Mouse (Mus musculus) limb, embryonic 11.5 days (tissue): ENCODE results near the gene Tmcc1. TPM values are rescaled to one million over a fixed set of nuclear protein-coding genes. Genes with fewer than 3 reads are reported as not detected.

Experiments used
- ATAC-seq: fragments of 200-750 bp; cut with Nextera tagmentation; 2 replicates; pipeline ENCODE4 v1.8.0; 2017; ENCODE audit warnings: low read depth; ENCODE audit not compliant: insufficient number of reproducible peaks, low FRiP score, low TSS enrichment
- DNase-seq: peaks from one replicate; pipeline ENCODE4 v3.0.0-alpha.2; 2015; ENCODE audit warnings: low spot score
- H3K27ac ChIP-seq: fragments of 300-500 bp; sonication (generic); replicated peaks from 2 replicates; pipeline ENCODE4 v1.5.1; 2014; ENCODE audit warnings: low read depth, mild to moderate bottlenecking, low read length
- H3K27me3 ChIP-seq: fragments of 300-500 bp; sonication (generic); 2 replicates; pipeline ENCODE4 v1.6.1; 2014; ENCODE audit warnings: mild to moderate bottlenecking, low read length, mixed read lengths; ENCODE audit not compliant: control insufficient read depth, insufficient read depth
- H3K36me3 ChIP-seq: fragments of 300-500 bp; sonication (generic); 2 replicates; pipeline ENCODE4 v1.6.1; 2014; ENCODE audit warnings: mild to moderate bottlenecking, low read length, moderate library complexity, mixed read lengths; ENCODE audit not compliant: control insufficient read depth, insufficient read depth
- H3K4me1 ChIP-seq: fragments of 300-500 bp; sonication (generic); 2 replicates; pipeline ENCODE4 v1.6.1; 2014; ENCODE audit warnings: low read length, mixed read lengths; ENCODE audit not compliant: control insufficient read depth, insufficient read depth
- H3K4me2 ChIP-seq: fragments of 300-500 bp; sonication (generic); 2 replicates; pipeline ENCODE4 v1.6.1; 2014; ENCODE audit warnings: low read depth, mild to moderate bottlenecking, moderate library complexity; ENCODE audit not compliant: severe bottlenecking
- H3K4me3 ChIP-seq: fragments of 300-500 bp; sonication (generic); 2 replicates; pipeline ENCODE4 v1.5.1; 2014; ENCODE audit warnings: low read depth, low read length
- H3K9ac ChIP-seq: fragments of 300-500 bp; sonication (generic); 2 replicates; pipeline ENCODE4 v1.6.1; 2014; ENCODE audit warnings: mild to moderate bottlenecking, low read length
- H3K9me3 ChIP-seq: fragments of 300-500 bp; sonication (generic); 2 replicates; pipeline ENCODE4 v1.6.1; 2016; ENCODE audit warnings: low read length; ENCODE audit not compliant: control insufficient read depth
- WGBS: fragments of 180-500 bp; shearing (Covaris S2); extraction: QIAGEN DNeasy Blood & Tissue Kit; methylation state at CpG from one replicate; pipeline ENCODE4 v1.1.7; 2014; 5-methylcytosine and 5-hydroxymethylcytosine counted together
- polyA plus RNA-seq: library from polyadenylated mRNA; unstranded; fragments of >200 nt; fragmentation: Nextera tagmentation; extraction: Ambion mirVana; gene quantifications from 2 replicates; pipeline ENCODE4 v1.2.1, GENCODE M21; 2014

The Tmcc1 gene
- polyA plus RNA-seq, 1 experiment from 2014 or later = 13.4 TPM

DNA sequence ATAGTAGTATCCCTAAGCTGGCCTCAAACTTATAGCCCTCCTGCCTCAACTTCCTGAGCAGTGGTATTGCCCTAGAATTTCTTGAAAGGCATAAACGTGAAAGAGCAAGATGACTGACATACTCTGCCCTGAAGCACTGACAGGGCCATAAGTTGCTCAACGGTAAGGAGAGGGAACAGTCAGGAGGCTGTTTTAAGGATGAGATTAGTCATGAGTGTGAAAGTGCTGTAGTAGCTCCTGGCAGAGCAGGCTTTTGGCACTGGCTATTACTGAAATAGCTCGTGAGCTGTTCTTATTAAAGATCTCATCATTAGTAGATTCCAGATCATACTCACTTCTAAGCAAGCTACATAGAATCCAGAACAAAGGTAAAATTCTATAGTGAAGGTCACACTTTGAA lies 145.9 kb downstream of the Tmcc1 start:
- H3K36me3 ChIP-seq = peaks cover 3% of the 10 kb centered on the region; the same call in 1 of the 2 replicates
- 82% methylated on average over 3 of the region's 3 CpGs for WGBS
- H3K9ac ChIP-seq = no peak overlapping the region
- no peaks in the 10 kb centered on the region for H3K4me1 ChIP-seq
- no peaks in the 10 kb centered on the region for H3K27me3 ChIP-seq
- H3K4me3 ChIP-seq = no peak overlapping the region
- H3K4me2 ChIP-seq = no peak overlapping the region
- no peak for DNase-seq
- no peak overlapping the region for H3K27ac ChIP-seq
- peaks cover 4% of the 10 kb centered on the region for H3K9me3 ChIP-seq
- ATAC-seq = no peak

DNA sequence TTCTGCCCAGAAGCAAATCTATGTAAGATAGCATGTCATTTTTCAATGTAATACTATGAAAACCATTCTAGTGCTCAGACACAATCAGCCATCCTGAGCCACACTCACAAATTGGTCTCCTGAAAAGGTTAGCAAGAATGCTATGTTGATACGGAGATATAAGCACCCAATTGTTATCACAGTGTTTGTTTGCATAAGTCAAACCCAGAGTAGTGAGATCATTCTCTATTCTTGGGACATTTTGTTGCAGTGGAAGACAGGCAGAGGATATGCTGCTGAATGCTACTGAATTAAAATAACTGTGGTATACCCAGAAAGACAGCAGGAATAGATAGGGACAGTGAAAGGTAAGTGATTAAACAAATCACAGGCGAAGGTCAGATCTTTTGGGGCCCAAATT lies 149.2 kb downstream of the Tmcc1 start:
- no peak for DNase-seq
- Histone ChIP-seq H3K4me1 (no peaks in the 10 kb centered on the region), H3K9me3 (peaks cover 4% of the 10 kb centered on the region), H3K36me3 (peaks cover 3% of the 10 kb centered on the region; the same call in 1 of the 2 replicates), H3K9ac (no peak overlapping the region), H3K4me2 (no peak overlapping the region), H3K27ac (no peak overlapping the region), H3K27me3 (no peaks in the 10 kb centered on the region), H3K4me3 (no peak overlapping the region)
- WGBS = 90% methylated on average over 2 of the region's 2 CpGs
- ATAC-seq = no peak

DNA sequence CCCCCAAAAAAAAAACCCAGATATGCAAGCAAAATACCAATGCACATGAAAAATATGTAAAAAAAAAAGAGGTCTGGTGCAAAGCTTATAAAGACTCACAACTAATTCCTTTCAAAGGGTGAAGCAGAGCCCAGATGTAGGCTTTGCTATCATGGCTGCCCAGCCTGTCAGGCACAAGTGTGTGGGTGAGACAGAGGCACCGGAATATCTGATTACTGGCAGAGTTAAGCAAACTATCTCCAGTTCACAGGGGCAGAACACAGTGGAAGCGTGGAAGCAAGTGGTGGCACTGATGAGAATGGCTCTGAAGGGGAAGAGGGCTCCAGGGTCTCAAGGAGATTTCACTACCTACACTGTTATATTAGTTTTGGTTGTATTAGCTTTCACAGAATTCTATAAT lies 155.1 kb downstream of the Tmcc1 start:
- Histone ChIP-seq H3K4me2 (no peak overlapping the region), H3K9me3 (peaks cover 4% of the 10 kb centered on the region), H3K4me3 (no peak overlapping the region), H3K27me3 (no peaks in the 10 kb centered on the region), H3K4me1 (no peaks in the 10 kb centered on the region), H3K9ac (no peak overlapping the region), H3K36me3 (peaks cover 3% of the 10 kb centered on the region; the same call in 1 of the 2 replicates), H3K27ac (no peak overlapping the region)
- 91% methylated on average over 2 of the region's 2 CpGs for WGBS
- no peak for DNase-seq
- ATAC-seq = no peak

DNA sequence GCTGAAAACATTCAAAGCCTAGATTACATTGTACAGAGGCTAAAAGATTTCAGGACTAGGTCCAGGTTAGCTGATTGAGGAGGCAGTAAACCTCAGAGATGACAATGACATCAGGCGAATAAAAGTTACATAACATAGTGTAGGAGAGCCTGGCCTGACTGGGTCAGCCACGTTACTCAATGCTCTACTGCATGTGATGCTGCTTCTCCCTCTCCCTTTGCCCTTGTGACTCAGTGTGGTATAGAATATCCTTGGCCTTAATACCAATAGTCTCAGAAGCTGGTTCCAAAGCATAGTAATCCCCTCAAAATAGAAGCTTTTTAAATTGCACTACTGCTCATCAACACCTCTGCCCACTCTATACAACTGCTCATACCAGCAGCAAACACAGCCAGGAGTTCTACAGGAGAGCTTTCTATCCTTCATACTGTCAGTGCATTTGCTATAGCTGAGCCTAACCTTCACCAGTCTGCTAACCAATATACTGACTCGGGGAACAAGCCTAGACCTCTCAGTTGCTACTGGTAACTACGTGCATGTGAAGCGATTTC lies 155.9 kb downstream of the Tmcc1 start:
- ATAC-seq = no peak
- no peak overlapping the region for H3K4me3 ChIP-seq
- H3K27me3 ChIP-seq = no peaks in the 10 kb centered on the region
- no peak overlapping the region for H3K27ac ChIP-seq
- no peak overlapping the region for H3K4me2 ChIP-seq
- no peaks in the 10 kb centered on the region for H3K9me3 ChIP-seq
- 92% methylated on average over 5 of the region's 5 CpGs for WGBS
- no peak overlapping the region for H3K9ac ChIP-seq
- DNase-seq = no peak
- no peaks in the 10 kb centered on the region for H3K36me3 ChIP-seq
- H3K4me1 ChIP-seq = no peaks in the 10 kb centered on the region

DNA sequence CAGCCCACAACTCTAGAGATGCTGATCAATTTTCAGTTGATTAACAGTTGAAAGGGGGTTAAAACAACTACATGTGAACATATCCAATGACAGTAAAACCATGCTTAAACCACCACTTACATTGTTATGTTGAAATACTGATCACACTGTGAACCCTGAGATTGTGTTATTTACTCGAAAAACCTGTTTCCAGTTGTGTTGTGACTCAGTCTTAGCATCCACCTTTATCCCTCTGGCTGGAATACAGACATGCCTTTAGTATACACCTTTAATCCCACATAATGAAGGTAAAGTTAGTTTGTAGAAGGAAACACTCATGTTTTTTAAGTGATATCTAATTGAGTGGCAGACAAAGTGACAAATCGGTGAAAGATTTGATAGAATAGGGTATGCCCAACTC lies 156.7 kb downstream of the Tmcc1 start:
- Histone ChIP-seq H3K27me3 (no peaks in the 10 kb centered on the region), H3K4me1 (no peaks in the 10 kb centered on the region), H3K4me2 (no peak overlapping the region), H3K27ac (no peak overlapping the region), H3K36me3 (no peaks in the 10 kb centered on the region), H3K9me3 (no peaks in the 10 kb centered on the region), H3K4me3 (no peak overlapping the region), H3K9ac (no peak overlapping the region)
- no peak for ATAC-seq
- no peak for DNase-seq
- 97% methylated on average over 2 of the region's 2 CpGs for WGBS

DNA sequence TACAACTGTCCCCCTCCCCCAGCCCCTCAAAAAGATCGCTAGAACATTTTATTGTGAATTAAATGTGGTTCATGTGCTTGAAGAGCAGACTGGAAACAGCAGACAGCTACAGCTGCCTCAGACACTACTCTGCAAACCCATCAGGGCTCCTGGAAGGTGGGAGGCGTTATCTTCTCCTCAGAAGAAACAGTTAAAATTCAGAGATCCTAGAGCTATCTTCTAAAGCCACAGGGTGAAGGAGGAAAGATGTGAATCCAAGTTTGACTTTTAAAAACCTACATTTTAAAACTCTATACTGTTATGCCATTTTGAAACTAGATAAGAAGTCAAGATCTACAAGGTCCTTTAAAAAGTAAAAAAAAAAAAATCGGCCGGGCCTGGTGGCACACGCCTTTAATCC lies 162.2 kb downstream of the Tmcc1 start:
- WGBS = 93% methylated on average over 5 of the region's 5 CpGs
- no peak overlapping the region for H3K9ac ChIP-seq
- DNase-seq (no peak), ATAC-seq (no peak)
- H3K4me1 ChIP-seq = no peaks in the 10 kb centered on the region
- no peaks in the 10 kb centered on the region for H3K36me3 ChIP-seq
- no peaks in the 10 kb centered on the region for H3K9me3 ChIP-seq
- H3K4me2 ChIP-seq = no peak overlapping the region
- H3K4me3 ChIP-seq = no peak overlapping the region
- H3K27me3 ChIP-seq = no peaks in the 10 kb centered on the region
- no peak overlapping the region for H3K27ac ChIP-seq

DNA sequence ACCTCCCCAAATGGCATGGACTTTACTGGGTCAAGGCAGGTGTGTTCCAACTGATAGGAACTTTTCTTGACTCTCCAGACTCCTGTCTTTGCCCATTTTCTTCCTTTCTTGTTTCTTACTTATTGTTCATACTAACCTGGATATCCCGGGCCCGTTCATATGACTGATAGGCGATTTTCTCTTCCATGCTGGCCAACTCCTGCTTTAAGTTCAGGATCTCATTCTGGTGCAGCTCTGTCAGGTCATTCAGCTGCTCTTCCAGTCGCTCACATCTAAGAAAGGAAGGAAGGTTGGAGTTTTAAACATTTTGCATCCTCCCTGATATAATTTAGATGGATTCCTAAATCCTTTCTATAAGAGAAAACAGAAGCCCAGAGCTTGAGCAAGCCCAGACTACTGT lies 168.6 kb downstream of the Tmcc1 start:
- ATAC-seq (no peak), DNase-seq (no peak)
- peaks cover 9% of the 10 kb centered on the region for H3K9me3 ChIP-seq
- peaks cover 10% of the 10 kb centered on the region; the same call in 1 of the 2 replicates for H3K36me3 ChIP-seq
- H3K9ac ChIP-seq = no peak overlapping the region
- H3K4me1 ChIP-seq = no peaks in the 10 kb centered on the region
- no peaks in the 10 kb centered on the region for H3K27me3 ChIP-seq
- 91% methylated on average over 4 of the region's 4 CpGs for WGBS
- H3K4me3 ChIP-seq = no peak overlapping the region
- no peak overlapping the region for H3K27ac ChIP-seq
- H3K4me2 ChIP-seq = no peak overlapping the region

DNA sequence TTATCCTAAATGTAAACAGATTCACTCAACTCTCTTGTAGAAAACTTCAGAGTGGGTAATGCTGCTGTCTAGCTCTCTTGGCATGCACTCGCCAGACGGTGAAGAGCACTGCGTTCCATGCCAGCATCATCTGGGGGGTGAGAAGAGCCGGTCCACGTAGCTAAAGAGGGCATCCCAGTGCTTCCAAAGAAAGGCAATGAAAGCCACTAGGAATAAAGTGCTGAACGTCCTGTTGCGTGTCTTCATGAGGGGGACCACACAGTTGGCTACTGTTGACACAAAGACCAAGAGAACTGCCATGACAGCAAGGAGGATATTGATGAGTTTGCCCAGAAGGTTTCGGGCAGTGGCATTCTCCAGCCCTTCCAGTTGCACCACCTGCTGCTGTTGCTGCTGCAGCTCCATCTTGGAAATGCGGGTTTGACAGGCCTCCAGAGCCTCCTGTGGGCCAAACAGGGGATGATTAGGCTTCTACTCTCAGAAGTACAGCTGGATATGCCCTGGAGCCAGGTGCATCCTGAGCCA lies 171.3 kb downstream of the Tmcc1 start:
- no peak overlapping the region for H3K27ac ChIP-seq
- H3K4me3 ChIP-seq = no peak overlapping the region
- ATAC-seq (no peak), DNase-seq (no peak)
- H3K9ac ChIP-seq = no peak overlapping the region
- H3K4me2 ChIP-seq = no peak overlapping the region
- peaks cover 10% of the 10 kb centered on the region; the same call in 1 of the 2 replicates for H3K36me3 ChIP-seq
- WGBS = 91% methylated on average over 9 of the region's 9 CpGs
- no peaks in the 10 kb centered on the region for H3K4me1 ChIP-seq
- H3K9me3 ChIP-seq = peaks cover 9% of the 10 kb centered on the region
- no peaks in the 10 kb centered on the region for H3K27me3 ChIP-seq

DNA sequence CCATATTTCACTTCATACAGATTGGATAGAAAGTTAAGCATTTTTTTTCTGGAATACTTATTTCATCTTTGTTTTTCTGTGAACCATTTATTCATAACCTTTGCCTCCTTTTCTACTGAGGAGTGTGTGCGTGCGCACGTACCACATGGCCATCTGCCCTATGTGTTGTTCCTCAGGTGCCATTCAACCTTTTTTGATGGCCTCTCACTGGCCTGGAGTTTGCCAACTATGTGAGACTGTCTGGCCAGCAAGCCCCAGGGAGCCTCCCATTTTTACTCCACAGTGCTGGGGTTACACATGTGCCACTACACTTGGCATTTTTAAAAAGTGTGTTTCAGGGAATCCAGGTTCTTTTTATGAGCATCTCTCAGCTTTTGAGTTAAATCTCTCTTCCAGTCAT lies 177.4 kb downstream of the Tmcc1 start:
- DNase-seq (no peak), ATAC-seq (no peak)
- Histone ChIP-seq H3K27me3 (no peaks in the 10 kb centered on the region), H3K9ac (no peak overlapping the region), H3K27ac (no peak overlapping the region), H3K4me1 (no peaks in the 10 kb centered on the region), H3K4me3 (no peak overlapping the region), H3K9me3 (no peaks in the 10 kb centered on the region), H3K4me2 (no peak overlapping the region), H3K36me3 (no peaks in the 10 kb centered on the region)
- 95% methylated on average over 3 of the region's 3 CpGs for WGBS
